ENCODE assay signal across 13 mouse cellular contexts in genomic region chr6:138143450-138143849, GRCm38 (mm10). TPM values are rescaled to one million over a fixed set of nuclear protein-coding genes. Genes with fewer than 3 reads are reported as not detected.
A peak's percentile ranks its signal among the peaks of the same experiment; 100 is the strongest.
DNase-seq lines count a peak whose midpoint lies in the region; ATAC-seq lines count a peak whose summit lies in the region.
"Had no signal": no experiment of that assay in that cellular context is flagged by ENCODE, and none has a peak within 500 bp of the region (broad histone marks: within the 10 kb centered on the region; RNA-seq: fewer than 3 reads in every experiment).

No protein-coding gene starts in this region.

- peak; percentile 80 for DNase-seq in adipocyte (ENCODE audit: low spot score)
- peak; percentile 75 for DNase-seq in adrenal gland, postnatal 10 days
- peak; percentile 63 to 73 for DNase-seq in lung, adult 18-20 months
- DNase-seq in right cerebral cortex, postnatal 25 days: no peak
- no peak for DNase-seq in left cerebral cortex, adult 8-10 months (ENCODE audit: low spot score in 2 of 2)
- DNase-seq in thymus, postnatal 14 days: no peak
- DNase-seq: left cerebral cortex, postnatal 4 days; right cerebral cortex, postnatal 4 days had no signal

- 0 out of 2 replicates have a peak, but pooled peaks have one; percentile 18 for ATAC-seq in kidney, embryonic 14.5 days (ENCODE audit: low FRiP score, low TSS enrichment)
- no peak for ATAC-seq in hindbrain, embryonic 13.5 days (ENCODE audit: low FRiP score)

- H3K27me3 ChIP-seq in kidney, embryonic 14.5 days (ENCODE audit: control insufficient read depth, insufficient read depth, low read length): no peaks in the 10 kb centered on the region
- 0 out of 2 replicates have a peak, but pooled peaks cover 3% of the 10 kb centered on the region for H3K27me3 ChIP-seq in hindbrain, embryonic 13.5 days
- H3K27me3 ChIP-seq: hindbrain, embryonic 15.5 days had no signal

- H3K27ac ChIP-seq in kidney, embryonic 14.5 days (ENCODE audit: low read depth, low read length): peak overlapping the region; percentile 56; the same call in 1 of the 2 replicates
- H3K27ac ChIP-seq in hindbrain, embryonic 13.5 days: no peak overlapping the region
- H3K27ac ChIP-seq: hindbrain, embryonic 15.5 days had no signal

- no peak overlapping the region for H3K4me3 ChIP-seq in kidney, embryonic 14.5 days (ENCODE audit: low read length)
- no peak overlapping the region for H3K4me3 ChIP-seq in hindbrain, embryonic 13.5 days
- H3K4me3 ChIP-seq: hindbrain, embryonic 15.5 days; myocyte had no signal

- WGBS in kidney, embryonic 14.5 days: 70% methylated on average over 3 of the region's 3 CpGs
- 80% methylated on average over 3 of the region's 3 CpGs for WGBS in hindbrain, embryonic 13.5 days

- H3K9ac ChIP-seq in kidney, embryonic 14.5 days (ENCODE audit: low read depth, low read length): no peak overlapping the region
- no peak overlapping the region for H3K9ac ChIP-seq in hindbrain, embryonic 13.5 days
- H3K9ac ChIP-seq: hindbrain, embryonic 15.5 days had no signal

- peaks cover 18% of the 10 kb centered on the region; the same call in 1 of the 2 replicates for H3K4me1 ChIP-seq in kidney, embryonic 14.5 days (ENCODE audit: control insufficient read depth, insufficient read depth, low read length)
- peaks cover 29% of the 10 kb centered on the region for H3K4me1 ChIP-seq in hindbrain, embryonic 13.5 days (replicated peaks)

- 0 out of 2 replicates have a peak, but pooled peaks cover under 1% of the 10 kb centered on the region for H3K36me3 ChIP-seq in kidney, embryonic 14.5 days (ENCODE audit: control insufficient read depth, insufficient read depth, low read length)
- H3K36me3 ChIP-seq in hindbrain, embryonic 13.5 days: no peaks in the 10 kb centered on the region
- H3K36me3 ChIP-seq: G1E; hindbrain, embryonic 15.5 days had no signal

- peak overlapping the region; percentile 26; the same call in 1 of the 2 replicates for H3K4me2 ChIP-seq in kidney, embryonic 14.5 days (replicated peaks; ENCODE audit: low read depth, low read length)
- H3K4me2 ChIP-seq in hindbrain, embryonic 13.5 days: no peak overlapping the region
- H3K4me2 ChIP-seq: hindbrain, embryonic 15.5 days had no signal

- H3K9me3 ChIP-seq in kidney, embryonic 14.5 days (ENCODE audit: control insufficient read depth, low read length): no peaks in the 10 kb centered on the region
- H3K9me3 ChIP-seq in hindbrain, embryonic 13.5 days: no peaks in the 10 kb centered on the region
- H3K9me3 ChIP-seq: hindbrain, embryonic 15.5 days had no signal

RNA-seq across cellular contexts. Expression of gene Mgst1, which starts 3.3 kb away (rescaled TPM):
- total RNA-seq in adrenal gland, postnatal 10 days (2021): 100 to 1,000 TPM; 726 to 864 TPM
- 238 and 306 TPM in 2 replicates for polyA plus RNA-seq in kidney, embryonic 14.5 days (2014; fragmentation: Nextera tagmentation; extraction: Ambion mirVana)
- 117 and 132 TPM in 2 replicates for polyA plus RNA-seq in hindbrain, embryonic 13.5 days (2015; fragmentation: Nextera tagmentation; extraction: Ambion mirVana)
- 10 to 100 TPM; 12.8 to 19.0 (median 17.3) TPM for total RNA-seq in left cerebral cortex, adult 8-10 months (2022)
- total RNA-seq: G1E had no signal
- polyA plus RNA-seq: G1E had no signal

Comparison
In these comparisons a context has a peak if more than half of its experiments do, and no peak if none do; other contexts are left out.
1. DNase-seq: peak in adipocyte (single experiment), adrenal gland, postnatal 10 days (single experiment) and lung, adult 18-20 months (2 of 2); none in right cerebral cortex, postnatal 25 days (single experiment), left cerebral cortex, adult 8-10 months (0 of 2) and thymus, postnatal 14 days (single experiment).
2. RNA of gene Mgst1, which starts 3.3 kb away (total RNA-seq): 726 to 864 TPM in adrenal gland, postnatal 10 days; 12.8 to 19.0 TPM in left cerebral cortex, adult 8-10 months; every median in the first group is over 10 times any median in the second.